Mouse (Mus musculus) liver, adult 2 months (tissue): ENCODE results near the gene Tbc1d10c. TPM values are rescaled to one million over a fixed set of nuclear protein-coding genes. Genes with fewer than 3 reads are reported as not detected.

Experiments used
- DNase-seq: peaks from one replicate; pipeline ENCODE4 v3.0.0-alpha.2; 2011; ENCODE audit warnings: low read depth, low spot score; ENCODE audit errors: extremely low read depth
- H3K27ac ChIP-seq: fragments of 200-500 bp; replicated peaks from 2 replicates; pipeline ENCODE4 v1.5.1; 2012; ENCODE audit warnings: low read depth, mild to moderate bottlenecking, control low read depth, inconsistent platforms, low read length; ENCODE audit not compliant: insufficient read depth
- H3K27me3 ChIP-seq: fragments of 200-500 bp; 2 replicates; pipeline ENCODE4 v1.6.1; 2012; ENCODE audit warnings: mild to moderate bottlenecking, moderate library complexity, low read length, inconsistent platforms; ENCODE audit not compliant: control insufficient read depth, insufficient read depth
- H3K36me3 ChIP-seq: fragments of 200-500 bp; 2 replicates; pipeline ENCODE4 v1.6.1; 2012; ENCODE audit warnings: low read length, inconsistent platforms; ENCODE audit not compliant: control insufficient read depth, insufficient read depth
- H3K4me1 ChIP-seq: fragments of 200-500 bp; 2 replicates; pipeline ENCODE4 v1.6.1; 2011; ENCODE audit warnings: low read length; ENCODE audit not compliant: control insufficient read depth, insufficient read depth
- H3K4me3 ChIP-seq: fragments of 200-500 bp; 2 replicates; pipeline ENCODE4 v1.5.1; 2011; ENCODE audit warnings: low read depth, mild to moderate bottlenecking, control low read depth, low read length, moderate library complexity; ENCODE audit not compliant: insufficient read depth
- H3K79me2 ChIP-seq: fragments of 200-500 bp; 2 replicates; pipeline ENCODE4 v1.6.1; 2012; ENCODE audit warnings: inconsistent platforms, mild to moderate bottlenecking, low read length, moderate library complexity; ENCODE audit not compliant: control insufficient read depth, insufficient read depth
- H3K9ac ChIP-seq: fragments of 200-500 bp; 2 replicates; pipeline ENCODE4 v1.6.1; 2012; ENCODE audit warnings: low read depth, mild to moderate bottlenecking, control low read depth, inconsistent platforms, low read length
- CTCF ChIP-seq: fragments of 200-500 bp; IDR thresholded peaks from 2 replicates; pipeline ENCODE4 v1.5.1; 2011; ENCODE audit warnings: low read depth, low read length, control low read depth
- POLR2A ChIP-seq: fragments of 200-500 bp; IDR thresholded peaks from 2 replicates; pipeline ENCODE4 v1.6.1; 2011; ENCODE audit warnings: low read length, control low read depth; ENCODE audit not compliant: insufficient read depth; ENCODE audit errors: extremely low read depth
- WGBS: fragments of 180-500 bp; shearing (Covaris S2); methylation state at CpG from one replicate; pipeline ENCODE4 v1.1.7; 2018; 5-methylcytosine and 5-hydroxymethylcytosine counted together
- polyA plus RNA-seq: library from polyadenylated mRNA; depleted of rRNA; stranded (reverse); fragments of >200 nt; gene quantifications from 2 replicates; pipeline ENCODE4 v1.2.3, GENCODE M21; 2012
- total RNA-seq: library from RNA; depleted of rRNA; stranded (reverse); fragments of >200 nt; gene quantifications from 2 replicates; pipeline ENCODE4 v1.2.3, GENCODE M21; 2014

Gene Tbc1d10c
- total and polyA plus RNA-seq, 2 experiments = 0.46 to 2.2 TPM

GRCm38 (mm10) chr19:4164721-4165120 is 26.4 kb downstream of the Tbc1d10c start:
- peaks cover 6% of the 10 kb centered on the region; the same call in 1 of the 2 replicates for H3K36me3 ChIP-seq
- H3K27ac ChIP-seq = no peak overlapping the region
- TF ChIP-seq CTCF (no peak), POLR2A (no peak)
- 93% methylated on average over 2 of the region's 2 CpGs for WGBS
- no peaks in the 10 kb centered on the region; the same call in 1 of the 2 replicates for H3K79me2 ChIP-seq
- no peak overlapping the region for H3K9ac ChIP-seq
- DNase-seq = no peak
- no peaks in the 10 kb centered on the region for H3K27me3 ChIP-seq
- H3K4me1 ChIP-seq = peaks cover 3% of the 10 kb centered on the region; the same call in 1 of the 2 replicates
- no peak overlapping the region for H3K4me3 ChIP-seq

DNA sequence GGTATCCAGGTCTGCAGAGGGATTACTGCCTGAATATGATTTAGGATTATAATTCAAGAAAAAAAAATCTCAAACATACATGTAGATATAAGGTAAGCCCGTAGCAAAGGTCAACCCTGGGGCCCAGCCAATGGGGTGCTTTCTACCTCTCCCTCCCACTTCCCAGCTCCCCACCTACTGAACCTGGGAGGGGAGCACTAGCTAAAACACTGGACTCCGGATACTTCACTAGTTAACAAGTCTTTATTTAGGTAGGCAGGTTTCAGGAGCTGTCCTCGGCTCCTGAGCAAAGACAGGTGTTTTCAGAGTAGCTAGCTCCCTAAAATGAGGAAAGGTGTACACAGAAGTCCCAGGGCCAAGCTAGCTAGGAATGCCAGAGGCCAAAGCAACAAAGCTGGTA is 27.0 kb downstream of the Tbc1d10c start:
- H3K27me3 ChIP-seq = no peaks in the 10 kb centered on the region
- no peak overlapping the region for H3K27ac ChIP-seq
- H3K9ac ChIP-seq = no peak overlapping the region
- peaks cover 3% of the 10 kb centered on the region; the same call in 1 of the 2 replicates for H3K4me1 ChIP-seq
- 58% methylated on average over 3 of the region's 3 CpGs for WGBS
- TF ChIP-seq CTCF (no peak), POLR2A (no peak)
- peaks cover 6% of the 10 kb centered on the region; the same call in 1 of the 2 replicates for H3K36me3 ChIP-seq
- H3K79me2 ChIP-seq = no peaks in the 10 kb centered on the region; the same call in 1 of the 2 replicates
- H3K4me3 ChIP-seq = no peak overlapping the region
- DNase-seq = no peak

GRCm38 (mm10) chr19:4163543-4163887 is 27.6 kb downstream of the Tbc1d10c start:
- no peak overlapping the region; the same call in 1 of the 2 replicates for H3K27ac ChIP-seq
- no peak for DNase-seq
- peak overlapping the region; percentile 60 for H3K4me3 ChIP-seq
- H3K27me3 ChIP-seq = no peaks in the 10 kb centered on the region
- peaks cover 8% of the 10 kb centered on the region; the same call in 1 of the 2 replicates for H3K36me3 ChIP-seq
- 41% methylated on average over 4 of the region's 4 CpGs for WGBS
- TF ChIP-seq CTCF (no peak), POLR2A (no peak)
- H3K79me2 ChIP-seq = no peaks in the 10 kb centered on the region; the same call in 1 of the 2 replicates
- peaks cover 3% of the 10 kb centered on the region; the same call in 1 of the 2 replicates for H3K4me1 ChIP-seq
- peak overlapping the region; percentile 36 for H3K9ac ChIP-seq

DNA sequence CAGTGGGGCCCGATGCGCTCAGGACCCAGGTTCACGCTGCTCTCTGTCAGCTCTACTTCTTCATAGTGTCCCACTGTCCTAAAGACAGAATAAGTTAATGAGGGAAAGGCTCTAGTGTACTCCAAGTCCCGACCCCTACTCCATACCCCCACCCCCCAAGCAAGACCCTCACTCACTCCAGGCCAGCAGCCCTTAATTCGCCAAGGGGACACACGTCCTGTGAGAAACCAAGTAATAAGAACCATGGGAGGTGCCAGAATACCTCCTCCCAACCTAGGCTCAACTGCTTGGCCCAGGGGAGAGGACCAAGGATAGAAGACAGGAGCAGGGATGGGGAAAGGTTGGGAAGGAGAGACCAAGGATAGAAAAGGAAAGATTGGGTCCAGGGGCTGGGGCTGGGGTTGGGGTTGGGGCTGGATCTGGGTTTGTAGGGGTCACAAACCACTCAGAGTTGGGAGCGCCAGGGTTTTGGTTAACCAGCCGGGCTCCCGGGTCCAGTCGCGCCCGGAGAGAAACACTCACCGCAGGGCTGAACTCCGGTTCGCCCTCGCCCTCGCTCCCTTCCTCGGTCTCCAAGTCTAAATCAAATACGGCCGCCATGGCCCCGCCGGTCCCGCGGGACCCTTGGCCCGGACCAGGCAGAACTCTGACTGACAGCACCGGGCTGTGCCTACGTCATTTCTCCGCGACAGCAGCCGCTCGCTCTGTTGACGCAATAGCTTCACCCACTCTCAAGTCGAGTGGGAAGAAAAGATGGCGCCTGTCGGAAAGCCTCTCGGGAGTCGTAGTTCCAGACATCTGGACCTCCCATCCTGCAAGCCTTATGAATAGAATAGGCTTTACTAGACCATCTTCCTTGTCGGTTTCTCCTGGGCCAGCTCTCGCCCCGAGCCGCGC is 28.2 kb downstream of the Tbc1d10c start, which contains the start of gene Rps6kb2:
Rps6kb2 (minus strand) TSS at position 709 of the 897 bp plus-strand sequence.
- Histone ChIP-seq H3K27me3 (no peaks in the 10 kb centered on the region), H3K36me3 (peaks cover 11% of the 10 kb centered on the region; the same call in 1 of the 2 replicates), H3K4me1 (peaks cover 3% of the 10 kb centered on the region; the same call in 1 of the 2 replicates), H3K4me3 (peak within 1 kb of the TSS; percentile 86), H3K9ac (peak within 1 kb of the TSS; percentile 90), H3K79me2 (no peaks in the 10 kb centered on the region; the same call in 1 of the 2 replicates), H3K27ac (no peak within 1 kb of the TSS; the same call in 1 of the 2 replicates)
- TF ChIP-seq POLR2A (peak; percentile 51; the same call in 1 of the 2 replicates), CTCF (no peak)
- peak; percentile 91 for DNase-seq
- 7% methylated on average over 42 of the region's 42 CpGs for WGBS

- WGBS = 97% methylated on average over 8 of the region's 8 CpGs
Observed at GRCm38 (mm10) chr19:4159049-4159448, 32.0 kb downstream of the Tbc1d10c start.

More at GRCm38 (mm10) chr19:4159049-4159448, 32.0 kb downstream of the Tbc1d10c start:
- Histone ChIP-seq H3K4me3 (no peak overlapping the region), H3K9ac (no peak overlapping the region), H3K27me3 (no peaks in the 10 kb centered on the region), H3K36me3 (peaks cover 11% of the 10 kb centered on the region; the same call in 1 of the 2 replicates), H3K79me2 (no peaks in the 10 kb centered on the region; the same call in 1 of the 2 replicates), H3K27ac (no peak overlapping the region), H3K4me1 (peaks cover 3% of the 10 kb centered on the region; the same call in 1 of the 2 replicates)
- no peak for DNase-seq
- TF ChIP-seq CTCF (no peak), POLR2A (no peak)
